Mouse (Mus musculus) small intestine, adult 10 weeks (tissue): ENCODE data around the gene Olfr102. TPM values are rescaled to one million over a fixed set of nuclear protein-coding genes. Genes with fewer than 3 reads are reported as not detected.

Experiments used
- polyA plus RNA-seq: library from polyadenylated mRNA; stranded (reverse); fragments of 350-450 nt; fragmentation: Illumina TruSeq; extraction: RNeasy Lipid Tissue Mini Kit (QIAGEN cat#74804); gene quantifications from one replicate; pipeline ENCODE4 v1.2.3, GENCODE M21; 2014; ENCODE audit warnings: low replicate concordance

Olfr102 gene
- polyA plus RNA-seq, result not detected

GRCm38 (mm10) chr17:37316954-37317353 is at the start of gene Olfr102:
Olfr102 (minus strand) TSS chr17:37317054.

GRCm38 (mm10) chr17:37359282-37359681 is 42.4 kb upstream of the Olfr102 start, which contains the start of gene Olfr104-ps:
Olfr104-ps (plus strand) TSS chr17:37359582.

GRCm38 (mm10) chr17:37339598-37339997 is 22.7 kb upstream of the Olfr102 start, which contains the start of gene Olfr103:
Olfr103 (minus strand) TSS chr17:37339698.

DNA sequence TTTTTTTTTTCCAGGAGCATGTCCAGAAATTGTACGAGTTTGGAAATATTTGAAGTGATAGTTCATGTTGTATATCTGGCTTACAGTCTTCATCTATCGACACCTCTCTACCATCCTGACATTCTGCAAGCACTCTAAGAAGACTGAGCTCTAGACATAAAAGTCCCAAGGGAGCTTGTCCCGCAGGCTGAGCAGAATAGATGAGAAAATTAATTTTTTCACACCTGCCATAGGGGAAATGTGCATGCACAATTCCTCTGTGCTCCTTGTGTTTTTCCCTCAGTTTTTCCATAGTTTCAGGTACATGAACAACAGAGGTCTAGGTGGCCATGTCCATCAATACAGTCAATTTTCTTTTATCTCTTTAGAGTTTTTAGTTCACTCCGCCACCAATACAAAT is 12.6 kb downstream of the Olfr102 start, which contains the start of gene Olfr101:
TSS of gene Olfr101 (minus strand) at position 101 of the 400 bp plus-strand sequence.

GRCm38 (mm10) chr17:37283360-37283759 is 33.5 kb downstream of the Olfr102 start, which contains the start of gene Olfr99:
Olfr99 (minus strand) TSS chr17:37283460.

GRCm38 (mm10) chr17:37270058-37270701 is 46.7 kb downstream of the Olfr102 start, which contains the start of gene H2-M3:
H2-M3 (plus strand) TSS chr17:37270220.

GRCm38 (mm10) chr17:37263626-37264025 is 53.2 kb downstream of the Olfr102 start, which contains the start of gene Olfr98:
Olfr98 (minus strand) TSS chr17:37263749.

Other genes starting within 250 kb of the Olfr102 start
- gene Olfr90, start 228.6 kb downstream of the Olfr102 start, polyA plus RNA-seq, result not detected
- gene Olfr91, start 218.8 kb downstream of the Olfr102 start, polyA plus RNA-seq, result not detected
- not detected for gene Olfr92, start 197.0 kb downstream of the Olfr102 start, polyA plus RNA-seq
- not detected for gene Olfr93, start 155.6 kb downstream of the Olfr102 start, polyA plus RNA-seq
- 7.5 TPM for gene Ubd, start 123.2 kb downstream of the Olfr102 start, polyA plus RNA-seq
- gene Olfr94, start 116.1 kb downstream of the Olfr102 start, polyA plus RNA-seq, result not detected
- gene Olfr95, start 103.9 kb downstream of the Olfr102 start, polyA plus RNA-seq, result not detected
- not detected for gene Olfr96, start 96.9 kb downstream of the Olfr102 start, polyA plus RNA-seq
- gene Olfr97, start 79.7 kb downstream of the Olfr102 start, polyA plus RNA-seq, result not detected
- gene Olfr98, start 53.3 kb downstream of the Olfr102 start, polyA plus RNA-seq, result not detected
- 1.0 TPM for gene H2-M3, start 46.8 kb downstream of the Olfr102 start, polyA plus RNA-seq
- gene Olfr99, start 33.6 kb downstream of the Olfr102 start, polyA plus RNA-seq, result not detected
- gene Olfr101, start 12.7 kb downstream of the Olfr102 start, polyA plus RNA-seq, result not detected
- gene Olfr103, start 22.6 kb upstream of the Olfr102 start, polyA plus RNA-seq, result not detected
- gene Olfr104-ps, start 42.5 kb upstream of the Olfr102 start, polyA plus RNA-seq, result not detected
- not detected for gene Olfr105-ps, start 62.0 kb upstream of the Olfr102 start, polyA plus RNA-seq
- gene Olfr106-ps, start 73.3 kb upstream of the Olfr102 start, polyA plus RNA-seq, result not detected
- gene Olfr107, start 82.2 kb upstream of the Olfr102 start, polyA plus RNA-seq, result not detected
- gene Olfr108, start 128.4 kb upstream of the Olfr102 start, polyA plus RNA-seq, result not detected
- not detected for gene Olfr109, start 141.9 kb upstream of the Olfr102 start, polyA plus RNA-seq
- gene H2-M2, start 166.5 kb upstream of the Olfr102 start, polyA plus RNA-seq, result 4.4 TPM
- not detected for gene Olfr110, start 175.4 kb upstream of the Olfr102 start, polyA plus RNA-seq
- gene Olfr111, start 191.0 kb upstream of the Olfr102 start, polyA plus RNA-seq, result 0.45 TPM